Mouse (Mus musculus) CH12.LX (cell line): ENCODE measurements at regions not wholly inside any gene's neighbourhood (a gene's known extent, or its start where the extent isn't known, plus 50 kb on each side); places are given as distances from the start of the nearest gene placed in this dataset.

ENCODE experiments used
- CHD2 ChIP-seq: IDR thresholded peaks from 2 replicates; pipeline ENCODE4 v1.6.1; 2011; ENCODE audit warnings: low read length, improper control_type of control experiment
- CTCF ChIP-seq, 2 experiments: IDR thresholded peaks in 1 of 2; conservative IDR thresholded peaks in 1 of 2; 2 replicates each; pipeline ENCODE4 v1.5.1; 2011 to 2012; ENCODE audit warnings: low read depth in 2 of 2, low read length in 2 of 2, improper control_type of control experiment in 1 of 2, inconsistent platforms in 1 of 2, mild to moderate bottlenecking in 1 of 2, moderate library complexity in 1 of 2
- E2F4 ChIP-seq: IDR thresholded peaks from 2 replicates; pipeline ENCODE4 v1.6.1; 2011; ENCODE audit warnings: low read depth, low read length, improper control_type of control experiment; ENCODE audit not compliant: insufficient replicate concordance
- EP300 ChIP-seq: IDR thresholded peaks from 2 replicates; pipeline ENCODE4 v1.6.1; 2011; ENCODE audit warnings: low read length, improper control_type of control experiment
- MAFK ChIP-seq: IDR thresholded peaks from 2 replicates; pipeline ENCODE4 v1.6.1; 2011; ENCODE audit warnings: low read length, improper control_type of control experiment; ENCODE audit not compliant: insufficient replicate concordance
- MAX ChIP-seq: IDR thresholded peaks from 2 replicates; pipeline ENCODE4 v1.6.1; 2011; ENCODE audit warnings: low read length, improper control_type of control experiment
- MAZ ChIP-seq: IDR thresholded peaks from 2 replicates; pipeline ENCODE4 v1.6.1; 2012; ENCODE audit warnings: low read depth, mild to moderate bottlenecking, inconsistent platforms, low read length, improper control_type of control experiment, moderate library complexity
- MEF2A ChIP-seq: IDR thresholded peaks from 2 replicates; pipeline ENCODE4 v1.6.1; 2014; ENCODE audit warnings: low read depth, mild to moderate bottlenecking, inconsistent platforms, low read length, improper control_type of control experiment, borderline replicate concordance
- NELFE ChIP-seq: IDR thresholded peaks from 2 replicates; pipeline ENCODE4 v1.6.1; 2011; ENCODE audit warnings: low read depth, low read length, improper control_type of control experiment
- POLR2A ChIP-seq: IDR thresholded peaks from 2 replicates; pipeline ENCODE4 v1.6.1; 2011; ENCODE audit warnings: low read depth, mild to moderate bottlenecking, improper control_type of control experiment, low read length
- POLR2AphosphoS2 ChIP-seq: IDR thresholded peaks from 2 replicates; pipeline ENCODE4 v1.6.1; 2011; ENCODE audit warnings: low read depth, low read length, improper control_type of control experiment
- TBP ChIP-seq: conservative IDR thresholded peaks from 2 replicates; pipeline ENCODE4 v1.6.1; 2011; ENCODE audit warnings: low read depth, low read length, improper control_type of control experiment
- TCF12 ChIP-seq: IDR thresholded peaks from 2 replicates; pipeline ENCODE4 v1.6.1; 2014; ENCODE audit warnings: low read depth, mild to moderate bottlenecking, inconsistent platforms, low read length, improper control_type of control experiment
- ZNF384 ChIP-seq: IDR thresholded peaks from 2 replicates; pipeline ENCODE4 v1.6.1; 2012; ENCODE audit warnings: low read depth, low read length, improper control_type of control experiment, inconsistent platforms

DNA sequence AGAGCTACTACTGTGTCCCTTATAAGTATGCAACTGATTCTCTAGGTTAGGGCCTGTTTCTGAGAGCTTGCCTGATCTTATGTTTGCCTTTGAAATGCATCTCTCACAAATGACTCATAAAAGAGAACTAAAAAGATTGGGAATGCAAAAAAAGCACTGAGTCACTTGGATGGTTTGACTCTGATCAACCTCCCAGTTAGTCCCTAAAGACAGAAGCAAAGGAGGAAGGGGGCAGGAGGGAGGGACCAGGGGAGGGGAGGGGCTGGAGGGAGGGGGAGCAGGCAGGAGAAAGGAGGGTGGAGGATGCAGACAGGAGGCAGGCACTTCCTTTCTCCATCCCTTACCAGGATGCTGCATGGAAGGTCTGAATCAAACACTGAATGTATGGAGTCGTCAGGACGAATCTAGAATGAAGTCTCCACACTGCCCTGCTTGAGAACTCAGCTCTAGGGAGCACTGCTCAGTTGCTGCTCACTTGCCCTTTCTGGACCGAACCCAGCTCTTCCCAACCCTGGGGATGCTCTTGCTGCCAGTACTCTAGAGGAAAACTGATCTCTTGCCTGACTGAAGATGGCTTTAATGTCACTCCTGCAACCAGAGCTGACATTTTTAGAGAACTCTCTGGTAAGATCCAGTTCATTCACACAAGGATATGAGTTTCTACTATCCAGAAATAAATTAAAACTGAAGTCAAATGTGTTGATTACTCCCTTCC, 201.7 kb downstream of the Hlx start:
- TF ChIP-seq EP300 (no peak), TCF12 (no peak), CHD2 (no peak), NELFE (no peak), CTCF (conservative IDR thresholded peaks at IDR 0.05 in 1 of 2, IDR thresholded peaks at IDR 0.05 in 1 of 2; ENCODE audit: low read depth in 2 of 2, low read length in 2 of 2) (no peak), E2F4 (no peak), MAFK (no peak), MEF2A (no peak), TBP (no peak), ZNF384 (no peak), POLR2A (no peak), POLR2AphosphoS2 (no peak), MAZ (no peak), MAX (no peak)
